Mouse (Mus musculus) adrenal gland, adult 2 months (tissue): ENCODE data around the gene B4galt5. TPM values are rescaled to one million over a fixed set of nuclear protein-coding genes. Genes with fewer than 3 reads are reported as not detected.

Experiments
- DNase-seq: peaks from one replicate; pipeline ENCODE4 v3.0.0; 2021
- polyA plus RNA-seq: library from polyadenylated mRNA; depleted of rRNA; stranded (reverse); fragments of >200 nt; gene quantifications from 2 replicates; pipeline ENCODE4 v1.2.3, GENCODE M21; 2012
- total RNA-seq, 2 experiments: library from RNA; stranded (reverse); gene quantifications; 2 replicates each; pipeline ENCODE4 v1.2.3; 2021

The B4galt5 gene
- total and polyA plus RNA-seq, 3 experiments: 47.6 to 113 (median 92.7) TPM

DNA sequence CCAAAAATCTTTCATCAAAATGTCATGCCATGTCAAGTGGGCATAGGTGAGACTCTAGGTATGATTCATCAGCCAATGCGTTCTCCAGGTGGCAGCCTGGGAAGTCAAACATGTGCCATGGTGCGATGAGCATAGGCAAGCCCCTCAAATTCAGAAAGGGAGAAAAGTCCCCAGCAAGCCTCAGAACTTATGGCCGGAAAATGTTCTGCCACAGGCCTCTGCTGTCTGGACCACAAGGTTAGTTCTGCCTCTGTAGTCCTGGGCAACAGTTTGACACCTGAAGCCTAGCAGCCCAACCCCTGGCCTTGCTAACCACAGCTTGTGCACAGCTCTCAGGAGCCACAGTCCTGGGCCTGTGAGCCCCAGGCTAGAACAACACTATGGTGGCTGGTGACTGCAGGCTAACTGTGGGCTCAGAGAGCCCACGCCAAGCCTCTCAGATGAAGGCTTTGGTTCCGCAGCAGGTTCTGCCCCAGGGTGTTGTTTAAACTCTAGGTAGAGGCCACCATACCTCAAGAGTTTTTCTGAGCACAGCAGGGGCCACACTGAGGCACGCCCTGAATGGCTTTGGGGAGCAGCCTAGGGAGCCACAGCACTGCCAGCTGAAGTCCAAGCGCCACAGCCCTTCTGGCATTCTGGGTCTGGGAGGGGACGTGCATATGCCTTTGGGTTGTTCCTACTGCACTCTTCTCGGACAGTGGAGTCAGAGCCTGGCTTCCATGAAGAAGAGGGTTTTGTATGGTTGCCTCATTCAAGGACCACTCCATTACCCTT lies 14.5 kb upstream of the B4galt5 start:
- DNase-seq: no peak

GRCm38 (mm10) chr2:167358499-167358898 lies 9.5 kb upstream of the B4galt5 start:
- no peak for DNase-seq

GRCm38 (mm10) chr2:167356885-167357284 lies 7.9 kb upstream of the B4galt5 start:
- DNase-seq: no peak

DNA sequence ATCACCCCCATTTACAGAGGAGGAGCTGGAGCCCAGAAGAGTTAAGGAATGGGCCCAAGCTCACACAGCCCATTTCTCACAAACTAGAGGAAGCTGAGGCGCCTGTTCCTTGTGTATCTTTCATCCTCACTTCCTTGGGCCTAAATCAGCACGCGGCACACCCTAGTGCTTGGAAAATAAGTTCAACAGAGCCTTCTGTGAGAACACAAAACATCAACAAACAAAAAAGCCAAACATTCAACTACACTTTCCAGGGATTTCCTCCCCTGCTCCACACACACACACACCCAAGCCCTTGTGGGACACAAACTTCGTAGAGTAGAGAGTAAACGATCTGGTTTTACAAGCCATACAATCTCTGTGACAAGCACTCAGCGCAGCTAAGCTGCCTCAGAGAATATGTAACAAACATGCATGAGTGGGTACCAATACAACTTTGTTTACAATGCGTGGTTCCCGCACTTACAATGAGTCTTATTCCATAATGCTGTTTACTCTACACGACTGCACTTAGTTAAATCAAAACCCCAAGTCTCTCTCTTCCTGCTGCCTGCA lies 5.7 kb upstream of the B4galt5 start:
- DNase-seq: no peak

- DNase-seq: no peak
Measured at GRCm38 (mm10) chr2:167354046-167354445, 5.1 kb upstream of the B4galt5 start.

DNA sequence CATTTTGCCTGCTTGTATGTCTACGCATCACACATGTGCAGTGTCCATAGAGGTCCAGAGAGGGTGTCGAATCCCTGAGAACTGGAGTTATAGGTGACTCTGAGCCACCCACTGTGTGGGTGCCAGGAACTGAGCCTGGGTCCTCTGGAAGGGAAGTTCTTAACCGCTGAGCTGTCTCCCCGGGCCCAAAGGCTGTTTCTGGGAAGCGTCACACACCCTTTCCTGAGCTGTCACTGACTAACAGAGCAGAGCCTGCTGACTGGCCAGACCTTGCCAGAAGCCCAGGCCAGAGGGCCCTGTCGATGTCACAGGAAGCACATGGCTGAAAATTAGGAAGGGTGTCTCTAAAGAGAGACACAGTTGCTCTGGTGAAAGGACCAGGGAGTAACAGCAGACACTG lies 3.5 kb upstream of the B4galt5 start:
- DNase-seq: no peak

GRCm38 (mm10) chr2:167351371-167351951 lies 2.5 kb upstream of the B4galt5 start:
- no peak for DNase-seq

GRCm38 (mm10) chr2:167350126-167350650 lies 1.2 kb upstream of the B4galt5 start:
- DNase-seq: peak; percentile 9

DNA sequence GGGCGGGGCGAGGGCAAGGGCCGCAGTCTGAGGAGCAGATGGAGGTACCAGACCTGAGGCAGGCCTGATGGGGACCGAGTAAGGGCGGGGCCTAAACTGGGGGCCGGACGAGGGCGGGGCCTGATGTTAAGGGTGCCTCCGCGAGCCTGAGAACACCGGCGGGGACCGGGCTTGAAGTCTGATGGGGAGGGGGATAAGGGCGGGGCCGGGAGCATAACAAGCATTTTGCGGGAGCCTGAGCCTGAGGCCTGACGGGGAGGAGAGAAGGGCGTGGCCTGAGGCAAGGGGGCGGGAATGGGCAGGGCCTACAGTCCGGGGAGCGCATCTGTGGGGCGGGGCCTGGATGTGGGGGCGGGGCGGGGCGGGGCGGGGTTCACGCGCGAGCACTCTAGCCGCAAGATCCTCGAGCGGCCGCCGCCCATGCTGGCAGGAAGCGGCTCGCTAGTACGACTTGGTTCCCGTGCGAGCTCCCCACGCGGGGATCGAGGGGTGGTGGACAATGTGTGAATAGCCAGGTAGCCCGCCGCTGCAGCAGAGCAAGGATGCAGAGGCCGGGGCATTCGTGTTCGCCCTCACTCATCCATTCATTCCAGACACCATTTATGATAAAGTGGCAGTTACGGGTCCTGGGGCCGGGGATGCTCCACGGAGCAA lies 427 bp upstream of the B4galt5 start:
- DNase-seq: peak; percentile 97

DNA sequence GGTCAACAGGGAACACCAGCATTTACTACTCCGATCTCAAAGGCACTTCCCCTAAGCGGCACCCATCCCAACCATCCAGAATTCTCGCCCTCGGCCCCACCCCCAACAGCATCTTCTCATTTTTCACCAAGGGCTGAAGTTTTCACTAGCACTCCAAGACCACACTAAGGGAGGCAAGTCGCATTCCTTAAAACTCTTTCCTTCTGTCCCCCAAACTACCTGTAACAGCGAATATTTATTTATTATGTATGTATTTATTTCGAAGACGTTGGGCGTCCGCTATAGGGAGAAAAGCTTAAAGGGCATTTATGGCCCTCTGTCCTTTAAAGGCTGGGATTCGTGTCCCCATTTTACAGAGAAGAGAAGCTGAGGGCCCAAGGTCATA lies 1.0 kb downstream of the B4galt5 start:
- DNase-seq: peak; percentile 71

- no peak for DNase-seq
Measured at GRCm38 (mm10) chr2:167347361-167347760, 1.6 kb downstream of the B4galt5 start.

GRCm38 (mm10) chr2:167345508-167346164 lies 3.3 kb downstream of the B4galt5 start:
- no peak for DNase-seq

DNA sequence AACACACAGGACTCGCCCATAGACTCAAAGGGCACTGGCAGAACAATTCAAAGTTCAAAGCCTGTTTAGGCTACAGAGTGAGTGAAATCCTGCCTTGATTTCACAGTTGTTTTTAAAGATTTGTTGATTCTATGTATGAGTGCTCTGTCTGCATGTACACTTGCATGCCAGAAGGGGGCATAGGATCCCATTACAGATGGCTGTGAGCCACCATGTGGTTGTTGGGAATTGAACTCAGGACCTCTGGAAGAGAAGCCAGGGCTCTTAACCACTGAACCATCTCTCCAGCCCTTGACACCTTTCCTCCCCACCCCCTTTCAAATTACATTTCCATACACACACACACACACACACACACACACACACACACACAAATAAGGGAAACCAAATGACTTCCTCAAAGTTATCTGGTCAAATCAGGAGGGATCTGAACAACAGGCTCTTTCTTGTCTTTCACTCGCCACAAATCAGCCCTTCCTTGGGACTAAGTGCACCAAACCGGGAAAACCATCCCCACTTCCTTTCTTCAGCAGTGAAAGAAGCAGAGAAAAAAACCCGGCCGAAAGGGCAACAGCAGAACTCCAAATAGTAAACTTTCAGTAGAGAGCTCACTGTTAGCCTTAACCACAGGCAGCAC lies 4.0 kb downstream of the B4galt5 start:
- DNase-seq: no peak

DNA sequence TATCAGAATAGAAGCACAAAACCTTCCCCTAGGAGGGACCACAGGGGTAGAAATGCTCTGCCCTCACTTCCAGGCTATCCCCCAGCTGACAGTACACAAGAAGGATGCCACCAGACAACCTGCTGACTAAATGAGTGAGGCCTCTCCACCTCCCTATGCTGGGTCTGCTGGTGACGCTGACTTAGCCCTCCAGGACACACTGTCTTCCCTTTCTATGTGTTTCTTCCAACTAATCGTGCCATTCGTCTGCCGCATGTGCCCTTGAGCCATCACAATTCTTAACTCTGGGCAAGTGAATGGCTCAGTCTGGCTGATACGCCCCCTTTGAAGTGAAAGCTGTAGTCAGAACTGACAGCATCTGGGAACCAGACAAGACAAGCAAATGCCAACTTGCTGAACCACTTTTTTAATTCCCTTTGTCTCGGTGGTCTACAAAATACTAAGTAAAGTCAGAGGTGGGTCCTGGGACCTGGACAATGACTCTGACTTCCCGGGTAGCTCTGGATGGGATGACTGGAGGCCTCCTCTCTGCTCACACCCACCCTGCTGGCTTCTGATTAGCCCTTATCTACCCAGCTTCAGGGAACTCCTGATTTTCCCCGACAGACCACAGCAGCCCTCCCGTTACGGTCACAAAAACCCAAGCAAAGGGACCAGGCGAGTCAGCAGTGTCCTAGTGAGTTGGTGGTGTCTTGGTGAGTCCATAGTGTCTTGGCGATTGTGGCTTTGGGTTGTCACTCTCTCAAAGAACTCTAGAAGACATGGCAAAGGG lies 5.4 kb downstream of the B4galt5 start:
- peak; percentile 57 for DNase-seq

DNA sequence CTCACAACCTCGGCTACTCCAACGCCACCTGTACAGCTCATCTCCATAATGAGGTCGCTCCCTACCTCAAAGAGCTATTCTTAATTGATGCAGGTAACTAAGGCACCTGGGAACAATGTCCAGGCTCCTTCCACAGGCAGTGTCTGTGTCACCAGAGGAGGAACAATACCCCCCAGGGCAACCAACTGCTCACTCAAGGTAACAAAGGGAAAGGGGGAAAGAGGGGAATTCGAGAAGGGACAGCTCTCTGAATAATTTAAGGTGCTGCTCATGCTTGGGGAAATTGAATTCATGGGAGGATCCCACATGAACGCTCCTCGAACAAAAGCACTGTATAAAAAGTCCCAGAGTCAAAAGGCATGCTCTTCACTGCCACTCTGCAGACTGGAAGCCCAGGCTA lies 6.1 kb downstream of the B4galt5 start:
- peak; percentile 12 for DNase-seq

DNA sequence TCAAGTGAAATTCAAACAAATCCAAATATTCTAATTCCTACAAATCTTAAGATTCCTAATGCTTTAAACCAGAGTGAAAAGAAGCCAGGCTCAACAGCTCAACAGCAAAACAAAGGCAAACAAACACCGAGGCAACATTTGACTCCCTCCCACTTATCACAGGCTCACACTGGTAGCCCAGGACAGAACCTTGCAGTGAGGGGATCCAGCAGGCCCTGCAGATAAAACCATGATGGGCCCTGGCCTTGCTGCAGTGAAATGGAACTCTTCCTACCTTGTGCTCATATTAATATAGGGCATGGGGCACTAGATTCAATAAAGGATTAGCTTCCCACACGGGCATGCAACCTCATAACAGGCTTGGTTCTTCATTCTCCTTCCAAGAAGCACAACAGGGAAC lies 11.4 kb downstream of the B4galt5 start:
- DNase-seq: no peak

DNA sequence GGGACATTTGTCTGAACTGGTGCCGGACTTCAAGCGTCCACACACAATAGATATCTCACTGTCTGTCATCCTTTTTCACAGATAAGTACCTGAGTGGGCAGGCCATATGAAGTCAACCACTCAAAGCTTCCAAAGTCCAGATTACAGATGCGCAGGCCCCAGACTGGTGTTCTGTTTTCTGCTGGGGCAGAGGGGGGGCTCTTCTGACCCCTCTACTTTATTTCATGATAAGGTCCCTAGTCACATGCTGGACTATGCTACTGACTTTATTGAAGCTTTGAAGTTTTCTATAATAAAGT lies 11.8 kb downstream of the B4galt5 start:
- no peak for DNase-seq

- DNase-seq: no peak
Measured at GRCm38 (mm10) chr2:167336384-167337213, 12.4 kb downstream of the B4galt5 start.

DNA sequence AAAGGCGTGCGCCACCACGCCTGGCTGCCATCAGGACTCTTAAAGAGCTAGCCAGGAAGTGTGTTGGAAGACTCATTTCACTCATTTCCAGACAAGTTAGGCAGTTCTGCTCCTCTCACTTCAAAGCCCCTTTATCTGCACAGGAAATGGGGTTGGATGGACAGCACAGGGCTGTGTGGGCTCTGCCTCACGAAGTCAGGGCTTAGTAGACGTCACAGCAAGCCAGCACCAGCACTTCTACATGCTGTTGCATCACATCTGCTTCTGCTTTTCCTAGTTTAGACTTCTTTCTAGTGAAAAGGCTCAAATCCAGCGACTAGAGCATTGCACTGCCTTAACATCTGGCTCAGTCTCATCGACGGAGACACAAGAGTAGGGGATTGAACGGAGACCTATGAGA lies 13.9 kb downstream of the B4galt5 start:
- DNase-seq: no peak

- no peak for DNase-seq
Measured at GRCm38 (mm10) chr2:167334312-167334711, 14.7 kb downstream of the B4galt5 start.
